Mouse (Mus musculus) heart, embryonic 13.5 days (tissue): ENCODE measurements at regions not wholly inside any gene's neighbourhood (a gene's known extent, or its start where the extent isn't known, plus 50 kb on each side); places are given as distances from the start of the nearest gene placed in this dataset.

Experiments used
- ATAC-seq: fragments of 200-750 bp; cut with Nextera tagmentation; 2 replicates; pipeline ENCODE4 v1.8.0; 2017; ENCODE audit warnings: moderate TSS enrichment; ENCODE audit not compliant: insufficient number of reproducible peaks, low FRiP score, low TSS enrichment; ENCODE audit errors: extremely low read depth
- H3K27ac ChIP-seq: fragments of 300-500 bp; sonication (generic); replicated peaks from 2 replicates; pipeline ENCODE4 v1.5.1; 2015; ENCODE audit warnings: moderate library complexity, mild to moderate bottlenecking, inconsistent platforms
- H3K27me3 ChIP-seq: fragments of 300-500 bp; sonication (generic); replicated peaks from 2 replicates; pipeline ENCODE4 v1.6.1; 2015; ENCODE audit warnings: mild to moderate bottlenecking, inconsistent platforms
- H3K36me3 ChIP-seq: fragments of 300-500 bp; sonication (generic); 2 replicates; pipeline ENCODE4 v1.6.1; 2015; ENCODE audit warnings: mild to moderate bottlenecking, inconsistent platforms
- H3K4me1 ChIP-seq: fragments of 300-500 bp; sonication (generic); 2 replicates; pipeline ENCODE4 v1.6.1; 2015; ENCODE audit warnings: inconsistent platforms
- H3K4me2 ChIP-seq: fragments of 300-500 bp; sonication (generic); 2 replicates; pipeline ENCODE4 v1.6.1; 2015; ENCODE audit warnings: inconsistent platforms, mild to moderate bottlenecking, moderate library complexity
- H3K4me3 ChIP-seq: fragments of 300-500 bp; sonication (generic); 2 replicates; pipeline ENCODE4 v1.5.1; 2015; ENCODE audit warnings: moderate library complexity, mild to moderate bottlenecking, inconsistent platforms
- H3K9ac ChIP-seq: fragments of 300-500 bp; sonication (generic); 2 replicates; pipeline ENCODE4 v1.6.1; 2015; ENCODE audit warnings: inconsistent platforms, mild to moderate bottlenecking, moderate library complexity
- H3K9me3 ChIP-seq: fragments of 300-500 bp; sonication (generic); 2 replicates; pipeline ENCODE4 v1.6.1; 2016; ENCODE audit warnings: inconsistent platforms
- WGBS: fragments of 180-500 bp; shearing (Covaris S2); methylation state at CpG from one replicate; pipeline ENCODE4 v1.1.7; 2015; ENCODE audit warnings: mixed read lengths; 5-methylcytosine and 5-hydroxymethylcytosine counted together

DNA sequence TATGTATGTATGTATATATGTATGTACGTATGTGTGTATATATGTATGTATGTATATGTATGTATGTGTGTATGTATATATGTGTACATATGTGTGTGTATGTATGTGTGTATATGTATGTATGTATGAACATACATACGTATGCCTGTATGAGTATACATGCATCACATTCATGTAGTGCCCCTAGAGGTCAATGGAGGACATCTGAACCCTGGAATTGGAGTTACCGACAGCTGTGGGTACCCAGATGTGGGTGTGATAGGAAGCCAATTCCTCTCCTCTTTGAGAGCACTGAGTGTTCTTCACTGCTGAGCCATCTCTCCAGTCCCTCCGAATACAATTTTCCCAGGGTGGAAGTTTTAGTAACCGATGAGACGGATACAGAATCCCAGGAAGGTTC is 69.6 kb upstream of the Foxn3 start:
- H3K4me1 ChIP-seq: peaks cover 6% of the 10 kb centered on the region
- H3K36me3 ChIP-seq: no peaks in the 10 kb centered on the region
- H3K27me3 ChIP-seq: no peaks in the 10 kb centered on the region
- no peak overlapping the region for H3K4me2 ChIP-seq
- H3K4me3 ChIP-seq: no peak overlapping the region
- ATAC-seq: no peak
- no peak overlapping the region for H3K27ac ChIP-seq
- 78% methylated on average over 6 of the region's 6 CpGs for WGBS
- no peak overlapping the region for H3K9ac ChIP-seq
- no peaks in the 10 kb centered on the region for H3K9me3 ChIP-seq

DNA sequence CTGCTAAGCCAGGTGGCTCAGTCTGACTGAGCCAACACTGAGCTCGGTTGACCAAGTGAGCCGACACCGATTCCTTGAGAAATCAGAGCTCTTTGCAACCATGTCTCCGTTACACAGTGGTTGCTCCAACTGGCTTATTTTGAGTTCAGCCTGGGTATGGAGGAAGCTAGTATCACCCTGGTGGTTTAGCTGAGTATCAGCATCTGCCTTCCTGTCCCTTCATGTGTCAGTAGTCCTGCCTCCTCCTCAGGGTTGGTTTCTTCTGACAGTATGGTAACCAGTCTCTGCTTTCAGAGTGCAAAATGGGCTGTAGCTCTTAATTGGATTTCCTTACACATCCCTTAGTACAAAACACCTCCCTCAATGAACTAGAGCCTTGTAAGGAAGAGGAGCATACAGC is 66.2 kb upstream of the Foxn3 start:
- Histone ChIP-seq H3K9ac (no peak overlapping the region), H3K9me3 (no peaks in the 10 kb centered on the region), H3K4me2 (no peak overlapping the region), H3K4me3 (no peak overlapping the region), H3K4me1 (peaks cover 15% of the 10 kb centered on the region), H3K27ac (no peak overlapping the region), H3K36me3 (no peaks in the 10 kb centered on the region), H3K27me3 (no peaks in the 10 kb centered on the region)
- ATAC-seq: no peak
- WGBS: 82% methylated on average over 4 of the region's 4 CpGs

DNA sequence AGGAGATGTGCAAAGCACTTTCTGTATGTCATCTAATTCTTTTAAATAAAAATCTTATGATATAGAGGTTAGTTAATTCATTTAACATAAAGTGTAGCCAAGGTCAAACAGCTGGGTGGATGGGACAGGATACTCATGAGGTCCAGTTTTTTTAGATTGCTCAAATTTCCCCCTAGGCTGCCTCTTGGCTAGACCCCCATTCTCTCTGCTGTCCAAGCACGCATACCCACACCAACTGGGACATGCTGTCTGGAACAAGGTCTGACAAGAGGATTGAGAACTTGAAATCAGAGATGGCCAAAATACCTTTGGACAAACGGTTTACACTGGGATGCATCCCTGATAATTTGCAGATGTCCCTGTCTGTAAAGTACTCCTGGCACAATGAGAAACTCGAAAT is 65.0 kb upstream of the Foxn3 start:
- H3K36me3 ChIP-seq: no peaks in the 10 kb centered on the region
- no peaks in the 10 kb centered on the region for H3K9me3 ChIP-seq
- peak overlapping the region; percentile 66 for H3K4me3 ChIP-seq
- no peak overlapping the region for H3K27ac ChIP-seq
- peak overlapping the region; percentile 75 for H3K4me2 ChIP-seq
- 51% methylated on average over 3 of the region's 3 CpGs for WGBS
- peak overlapping the region; percentile 12; the same call in 1 of the 2 replicates for H3K9ac ChIP-seq
- peaks cover 15% of the 10 kb centered on the region for H3K4me1 ChIP-seq
- no peaks in the 10 kb centered on the region for H3K27me3 ChIP-seq
- no peak for ATAC-seq

DNA sequence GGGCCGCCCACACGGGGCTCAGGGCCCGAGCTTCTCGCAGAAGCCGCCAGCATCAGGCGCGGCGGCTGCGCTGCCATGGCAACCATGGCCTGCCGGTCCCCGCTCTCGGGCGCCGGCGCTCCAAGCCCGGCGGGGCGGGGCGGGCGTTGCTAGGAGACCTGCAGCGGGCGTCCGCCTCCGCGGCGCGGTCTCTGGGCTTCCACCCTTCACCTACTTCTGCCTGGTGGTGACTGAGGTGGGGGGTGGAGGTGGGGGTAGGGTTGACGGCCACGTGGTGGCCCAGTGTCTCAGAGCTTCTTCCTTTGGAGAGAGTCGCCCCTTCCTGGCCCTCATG is 64.5 kb upstream of the Foxn3 start:
- no peak overlapping the region for H3K27ac ChIP-seq
- no peaks in the 10 kb centered on the region for H3K36me3 ChIP-seq
- peak overlapping the region; percentile 75 for H3K4me2 ChIP-seq
- H3K9me3 ChIP-seq: no peaks in the 10 kb centered on the region
- H3K4me3 ChIP-seq: peak overlapping the region; percentile 66
- H3K4me1 ChIP-seq: peaks cover 15% of the 10 kb centered on the region
- no peaks in the 10 kb centered on the region for H3K27me3 ChIP-seq
- 0% methylated on average over 26 of the region's 30 CpGs for WGBS
- peak overlapping the region; percentile 76 for H3K9ac ChIP-seq
- peak; percentile 78 for ATAC-seq

DNA sequence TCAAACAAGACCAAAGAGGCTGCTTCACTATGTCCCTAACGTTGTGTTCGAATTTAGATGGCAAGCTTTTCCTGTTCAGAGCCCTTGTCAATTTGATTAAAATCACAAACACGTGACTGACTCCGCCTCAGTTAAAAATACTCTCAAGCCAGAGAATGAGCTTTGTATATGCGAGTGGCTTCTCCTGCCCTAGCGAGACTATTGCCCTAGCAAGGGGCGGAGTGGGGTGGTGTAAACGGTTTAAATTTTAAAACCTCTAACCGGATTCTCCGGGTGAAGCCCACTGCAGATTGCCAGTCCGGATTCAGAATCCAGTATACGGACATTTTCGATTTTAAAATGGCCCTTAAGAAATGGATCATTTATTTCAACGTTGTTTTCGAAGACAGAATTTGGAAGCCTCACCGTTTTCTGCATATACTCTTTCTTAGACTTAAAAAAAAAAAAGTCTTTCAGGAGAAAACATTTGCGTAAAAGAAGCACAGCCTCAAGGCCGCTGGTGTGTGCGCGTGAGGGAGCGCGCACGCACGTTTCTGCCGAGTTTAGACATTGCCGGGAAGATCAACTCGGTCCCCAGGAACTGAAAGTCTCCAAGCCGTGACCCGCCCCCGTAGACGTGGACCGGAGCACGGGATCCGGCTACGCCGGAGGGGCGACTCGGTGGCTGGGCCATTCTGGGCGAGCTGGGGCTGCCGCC is 64.0 kb upstream of the Foxn3 start:
- Histone ChIP-seq H3K9me3 (no peaks in the 10 kb centered on the region), H3K9ac (peak overlapping the region; percentile 76), H3K36me3 (no peaks in the 10 kb centered on the region), H3K4me2 (peak overlapping the region; percentile 75), H3K27me3 (no peaks in the 10 kb centered on the region), H3K4me3 (peak overlapping the region; percentile 66), H3K4me1 (peaks cover 15% of the 10 kb centered on the region), H3K27ac (no peak overlapping the region)
- 3% methylated on average over 40 of the region's 40 CpGs for WGBS
- no peak for ATAC-seq

DNA sequence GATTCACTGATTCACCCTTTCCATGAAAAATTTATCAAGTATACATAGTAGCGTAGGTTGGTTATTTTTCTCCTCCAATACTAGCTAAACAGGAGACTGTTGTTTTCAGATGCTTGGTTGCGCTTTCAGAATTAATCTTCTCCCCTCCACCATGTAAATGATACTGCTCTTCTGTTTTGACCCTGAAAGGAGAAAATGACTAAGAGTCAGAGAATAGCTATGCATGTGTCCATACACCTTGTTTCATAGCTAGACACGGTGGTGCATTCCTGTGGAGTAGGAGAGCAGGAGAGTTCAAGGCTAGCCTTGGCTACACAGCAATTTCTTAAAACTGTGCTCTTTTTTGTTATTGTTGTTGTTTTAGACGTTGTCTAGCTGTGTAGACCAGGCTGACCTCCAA is 62.8 kb upstream of the Foxn3 start:
- WGBS: 75% methylated on average over 4 of the region's 4 CpGs
- H3K4me3 ChIP-seq: no peak overlapping the region
- ATAC-seq: no peak

DNA sequence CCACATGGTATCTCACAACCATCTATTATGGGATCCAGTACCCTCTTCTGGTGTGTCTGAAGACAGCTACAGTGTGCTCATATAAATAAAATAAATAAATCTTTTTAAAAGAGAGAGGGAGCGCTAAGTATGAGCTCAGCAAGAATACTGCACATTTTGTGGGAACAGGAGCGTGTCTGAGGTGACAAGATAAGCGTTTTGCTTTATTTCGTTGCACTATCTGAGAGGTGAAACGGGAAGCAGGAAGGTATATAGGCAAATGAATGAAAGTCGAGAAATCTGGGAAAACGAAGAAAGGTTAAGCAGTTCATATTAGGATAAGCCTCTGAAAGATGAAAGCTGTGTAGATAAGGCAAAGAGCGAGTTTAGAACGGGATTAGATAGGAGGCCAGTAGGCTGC is 61.7 kb upstream of the Foxn3 start:
- Histone ChIP-seq H3K9ac (no peak overlapping the region), H3K4me1 (peaks cover 15% of the 10 kb centered on the region), H3K4me2 (no peak overlapping the region), H3K4me3 (no peak overlapping the region), H3K27ac (no peak overlapping the region), H3K36me3 (no peaks in the 10 kb centered on the region), H3K9me3 (0 out of 2 replicates have a peak, but pooled peaks cover 3% of the 10 kb centered on the region), H3K27me3 (no peaks in the 10 kb centered on the region)
- WGBS: 29% methylated on average over 9 of the region's 9 CpGs
- ATAC-seq: no peak

More for the DNA sequence above, 62.8 kb upstream of the Foxn3 start:
- no peak overlapping the region for H3K4me2 ChIP-seq
- H3K4me1 ChIP-seq: peaks cover 15% of the 10 kb centered on the region
- H3K36me3 ChIP-seq: no peaks in the 10 kb centered on the region
- no peaks in the 10 kb centered on the region for H3K27me3 ChIP-seq
- no peak overlapping the region for H3K27ac ChIP-seq
- 0 out of 2 replicates have a peak, but pooled peaks cover 3% of the 10 kb centered on the region for H3K9me3 ChIP-seq
- H3K9ac ChIP-seq: no peak overlapping the region

DNA sequence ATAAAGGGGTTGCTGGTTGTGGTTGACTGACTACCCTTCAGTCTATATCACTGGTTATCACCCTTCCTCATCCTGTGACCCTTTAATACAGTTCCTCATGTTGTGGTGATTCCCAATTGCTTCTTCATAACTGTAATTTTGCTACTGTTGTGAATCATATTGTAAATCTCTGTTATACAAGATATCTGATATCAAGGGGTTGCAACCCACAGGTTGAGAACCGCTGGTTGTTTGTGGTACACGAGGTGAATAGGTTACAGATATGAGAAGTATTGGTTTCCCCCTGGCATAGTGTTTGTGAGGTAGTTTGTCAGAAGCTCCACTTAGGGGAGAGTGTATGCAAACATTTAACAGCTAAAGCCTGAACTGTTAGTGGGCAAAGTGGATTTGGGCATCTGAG is 58.9 kb upstream of the Foxn3 start:
- Histone ChIP-seq H3K27me3 (no peaks in the 10 kb centered on the region), H3K27ac (no peak overlapping the region), H3K36me3 (no peaks in the 10 kb centered on the region), H3K4me3 (no peak overlapping the region), H3K9me3 (0 out of 2 replicates have a peak, but pooled peaks cover 3% of the 10 kb centered on the region), H3K4me1 (peaks cover 8% of the 10 kb centered on the region; the same call in 1 of the 2 replicates), H3K9ac (no peak overlapping the region), H3K4me2 (no peak overlapping the region)
- WGBS: 73% methylated on average over 2 of the region's 2 CpGs
- ATAC-seq: no peak

DNA sequence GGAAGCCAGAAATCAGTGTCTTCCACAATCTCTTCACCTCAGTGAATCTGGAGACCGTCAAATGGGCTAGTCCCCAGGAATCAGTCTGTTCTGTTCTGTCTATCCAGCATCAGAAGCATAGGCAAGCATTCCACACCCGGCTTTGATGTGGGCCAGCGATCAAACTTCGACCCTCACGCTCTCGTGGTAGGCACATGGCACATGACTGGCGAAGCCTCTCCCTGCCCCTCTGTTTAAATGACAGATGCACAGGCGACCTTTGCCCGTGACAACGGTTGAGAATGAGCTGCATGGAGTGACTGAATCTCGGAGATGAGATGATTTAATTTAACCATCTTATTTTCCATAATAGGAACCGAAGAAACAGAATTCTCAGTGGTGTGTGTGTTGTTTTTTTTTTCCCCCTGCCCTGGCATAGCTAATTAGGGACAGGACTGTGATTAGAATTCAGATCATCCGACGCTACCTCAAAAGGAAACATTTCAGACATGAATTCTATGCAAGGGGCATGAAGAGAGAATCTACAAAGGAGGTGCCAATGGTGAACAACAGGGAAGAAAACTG is 53.9 kb upstream of the Foxn3 start:
- H3K9ac ChIP-seq: no peak overlapping the region
- WGBS: 84% methylated on average over 14 of the region's 14 CpGs
- no peak overlapping the region for H3K27ac ChIP-seq
- no peak overlapping the region for H3K4me2 ChIP-seq
- H3K4me1 ChIP-seq: peaks cover 3% of the 10 kb centered on the region; the same call in 1 of the 2 replicates
- H3K4me3 ChIP-seq: no peak overlapping the region
- no peak for ATAC-seq
- H3K27me3 ChIP-seq: no peaks in the 10 kb centered on the region
- 0 out of 2 replicates have a peak, but pooled peaks cover 3% of the 10 kb centered on the region for H3K9me3 ChIP-seq
- no peaks in the 10 kb centered on the region for H3K36me3 ChIP-seq

DNA sequence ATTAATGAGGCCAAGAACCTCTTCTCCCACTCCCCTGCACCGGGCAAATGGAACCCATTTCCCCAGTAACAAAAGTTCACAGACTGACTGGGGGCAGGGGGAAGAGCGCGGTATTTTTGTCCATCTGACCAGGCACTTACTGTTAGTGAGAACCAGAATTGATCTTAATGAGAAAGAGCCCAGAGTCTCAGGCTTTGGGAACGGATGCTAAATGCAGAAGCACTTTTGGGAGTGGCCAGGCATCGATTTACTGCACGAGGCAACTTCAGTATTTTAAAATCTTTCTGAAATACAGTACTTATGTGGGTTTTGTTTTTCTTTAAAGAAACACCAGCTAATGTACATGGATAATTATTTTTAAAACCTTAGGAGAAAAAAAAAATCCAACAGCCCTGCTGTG is 51.0 kb upstream of the Foxn3 start:
- no peak overlapping the region for H3K9ac ChIP-seq
- no peak overlapping the region for H3K27ac ChIP-seq
- 59% methylated on average over 6 of the region's 6 CpGs for WGBS
- no peak overlapping the region for H3K4me3 ChIP-seq
- no peak overlapping the region for H3K4me2 ChIP-seq
- H3K9me3 ChIP-seq: no peaks in the 10 kb centered on the region
- no peak for ATAC-seq
- H3K4me1 ChIP-seq: peaks cover 15% of the 10 kb centered on the region
- no peaks in the 10 kb centered on the region for H3K27me3 ChIP-seq
- no peaks in the 10 kb centered on the region for H3K36me3 ChIP-seq
